Mouse (Mus musculus): ENCODE measurements around the gene Fam110a. TPM values are rescaled to one million over a fixed set of nuclear protein-coding genes. Genes with fewer than 3 reads are reported as not detected.

The Fam110a gene
- polyA plus RNA-seq, 2 experiments: 5.1 to 6.8 TPM

DNA sequence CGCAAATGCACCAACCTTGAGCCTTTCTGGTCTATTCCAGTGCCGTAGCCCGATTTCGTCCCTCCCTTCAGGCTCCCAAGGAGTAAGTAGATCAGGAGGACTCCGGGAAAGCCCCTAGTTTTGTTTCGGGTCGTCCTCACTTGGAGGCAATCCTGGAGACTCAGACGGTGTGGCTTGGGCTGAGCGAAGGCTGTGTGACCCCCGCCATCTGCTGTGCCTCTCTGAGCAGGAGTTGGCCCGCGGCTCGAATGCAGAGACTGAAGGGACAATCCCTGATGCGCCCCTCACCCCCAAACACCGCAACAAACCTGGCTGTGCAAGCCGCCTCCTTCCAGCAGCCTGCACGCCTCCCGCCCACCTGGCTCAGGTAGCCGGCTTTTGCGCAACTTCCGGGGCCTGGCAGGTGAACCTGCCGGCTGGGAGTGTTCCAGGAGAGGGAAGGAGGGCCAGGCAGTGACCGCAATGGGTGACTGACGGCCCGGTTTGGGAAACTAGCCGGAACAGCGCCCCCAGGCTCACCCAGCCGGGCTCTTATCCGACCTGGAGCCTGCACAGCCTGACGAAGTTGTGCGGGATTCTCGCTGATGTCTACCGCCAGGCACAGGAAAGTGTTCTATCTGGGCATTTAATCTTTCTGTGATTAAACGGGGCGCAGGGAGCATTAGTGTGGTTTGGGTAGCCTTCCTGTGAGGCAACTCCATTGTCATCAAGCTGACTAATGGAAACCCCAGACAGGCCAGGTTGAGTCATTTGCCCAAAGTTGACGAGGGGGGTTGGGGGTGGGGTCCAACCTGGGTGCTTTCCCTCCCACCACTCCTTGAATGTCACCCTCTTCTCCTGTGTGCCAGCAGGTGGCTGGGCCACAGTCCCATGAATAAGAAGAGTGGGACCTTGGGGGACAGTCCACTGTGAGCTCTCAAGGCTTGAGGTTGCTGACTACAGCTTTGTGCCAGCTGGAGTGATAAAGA, 6.1 kb downstream of the Fam110a start:
- Histone ChIP-seq H3K4me3 (ENCODE audit: insufficient read depth in 1 of 2, low read depth in 2 of 2, low read length in 2 of 2) (peak overlapping the region in 1 of 2 experiments; percentile 13; a peak in 2 of 4 replicates), H3K36me3 (replicated peaks; ENCODE audit: control insufficient read depth, insufficient read depth, low read depth) (peaks cover 3% of the 10 kb centered on the region; the same call in 1 of the 2 replicates), H3K9me3 (ENCODE audit: control insufficient read depth, low read length) (no peaks in the 10 kb centered on the region), H3K27me3 (ENCODE audit: control insufficient read depth, insufficient read depth, low read length) (peaks cover 23% of the 10 kb centered on the region), H3K4me1 (replicated peaks; ENCODE audit: control insufficient read depth in 2 of 2, insufficient read depth in 2 of 2, low read length in 1 of 2) (peaks cover 0 to 21% of the 10 kb centered on the region in 2 experiments; a peak in 2 of 4 replicates), H3K9ac (replicated peaks) (no peak overlapping the region), H3K27ac (no peak overlapping the region), H3K4me2 (ENCODE audit: low read depth) (peak overlapping the region; percentile 49)
- no peak for ATAC-seq (ENCODE audit: insufficient read depth)
- DNase-seq (ENCODE audit: low read depth in 3 of 3, low spot score in 3 of 3): no peak
- TF ChIP-seq CTCF (IDR thresholded peaks at IDR 0.05; ENCODE audit: low read depth) (peak; percentile 29; the same call in 1 of the 2 replicates), EP300 (IDR thresholded peaks at IDR 0.05; ENCODE audit: low read depth) (no peak)
- WGBS (ENCODE audit: insufficient replicate concordance): 2% methylated on average over 36 of the region's 36 CpGs

DNA sequence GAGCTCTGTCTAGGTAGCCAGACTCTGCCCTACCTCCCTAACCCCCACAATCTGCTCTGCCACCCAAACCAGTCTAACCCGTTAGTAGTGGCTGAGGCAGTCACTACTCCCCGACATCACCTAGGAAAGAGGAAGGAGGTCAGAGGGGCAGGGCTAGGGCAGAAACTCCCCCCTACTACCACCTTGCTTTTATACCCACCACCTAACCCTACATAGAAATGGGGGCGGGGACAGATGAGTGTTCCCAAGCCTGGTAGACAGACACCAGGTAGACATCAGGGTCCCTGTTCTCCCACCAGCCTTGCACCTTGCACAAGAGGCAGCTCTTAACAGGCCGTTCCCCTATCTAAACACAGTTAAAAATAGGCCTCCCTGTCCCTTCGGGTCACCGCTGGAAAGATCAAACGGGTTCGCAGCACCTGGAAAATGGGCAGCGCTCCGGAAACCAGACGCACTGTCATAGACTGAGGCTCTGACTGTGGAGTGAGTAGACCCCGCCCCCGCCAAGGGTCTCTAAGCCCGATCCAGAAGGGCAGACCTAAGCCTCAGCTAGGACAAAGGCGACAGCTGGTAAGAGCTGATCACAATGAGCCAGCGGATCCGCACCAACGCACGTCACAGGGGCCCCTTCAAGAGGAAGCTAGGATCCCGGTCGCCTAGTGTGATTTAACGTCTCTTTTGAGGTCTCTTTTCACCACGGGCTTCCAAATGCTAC, 7.0 kb downstream of the Fam110a start:
- TF ChIP-seq CTCF (IDR thresholded peaks at IDR 0.05; ENCODE audit: low read depth) (no peak), EP300 (IDR thresholded peaks at IDR 0.05; ENCODE audit: low read depth) (no peak)
- Histone ChIP-seq H3K27me3 (ENCODE audit: control insufficient read depth, insufficient read depth, low read length) (peaks cover 23% of the 10 kb centered on the region), H3K4me2 (ENCODE audit: low read depth) (peak overlapping the region; percentile 49), H3K27ac (no peak overlapping the region), H3K4me3 (ENCODE audit: insufficient read depth in 1 of 2, low read depth in 2 of 2, low read length in 2 of 2) (peak overlapping the region in 1 of 2 experiments; percentile 13; a peak in 1 of 4 replicates), H3K4me1 (replicated peaks; ENCODE audit: control insufficient read depth in 2 of 2, insufficient read depth in 2 of 2, low read length in 1 of 2) (peaks cover 0 to 13% of the 10 kb centered on the region in 2 experiments; a peak in 2 of 4 replicates), H3K9ac (replicated peaks) (no peak overlapping the region), H3K9me3 (ENCODE audit: control insufficient read depth, low read length) (no peaks in the 10 kb centered on the region), H3K36me3 (replicated peaks; ENCODE audit: control insufficient read depth, insufficient read depth, low read depth) (peaks cover 3% of the 10 kb centered on the region; the same call in 1 of the 2 replicates)
- no peak for ATAC-seq (ENCODE audit: insufficient read depth)
- WGBS (ENCODE audit: insufficient replicate concordance): 3% methylated on average over 23 of the region's 23 CpGs
- no peak for DNase-seq (ENCODE audit: low read depth in 3 of 3, low spot score in 3 of 3)

DNA sequence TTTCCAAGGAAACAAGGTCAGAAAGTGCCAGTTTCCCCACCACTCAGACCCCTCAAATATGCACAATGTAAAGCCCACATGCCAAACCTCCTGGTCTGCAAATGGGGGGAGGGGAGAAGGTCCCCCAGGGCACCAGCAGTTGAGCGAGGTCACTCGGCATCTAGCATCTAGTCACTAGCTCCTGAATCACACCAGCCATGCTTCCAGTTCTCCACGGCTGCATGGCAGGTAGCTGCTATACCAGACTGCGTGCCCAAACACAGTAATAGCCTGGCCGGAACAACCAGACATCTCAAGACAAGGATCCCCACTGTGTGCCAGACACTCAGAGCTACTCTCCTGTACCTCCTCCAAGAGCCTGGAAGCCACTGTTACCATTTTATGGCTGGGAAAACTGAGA, 8.3 kb downstream of the Fam110a start:
- no peak overlapping the region for H3K9ac ChIP-seq (replicated peaks)
- H3K4me1 ChIP-seq (replicated peaks; ENCODE audit: control insufficient read depth in 2 of 2, insufficient read depth in 2 of 2, low read length in 1 of 2): peaks cover 0 to 8% of the 10 kb centered on the region in 2 experiments; a peak in 2 of 4 replicates
- 76% methylated on average over 5 of the region's 5 CpGs for WGBS (ENCODE audit: insufficient replicate concordance)
- H3K27me3 ChIP-seq (ENCODE audit: control insufficient read depth, insufficient read depth, low read length): peaks cover 23% of the 10 kb centered on the region
- no peak overlapping the region for H3K4me3 ChIP-seq (ENCODE audit: insufficient read depth in 1 of 2, low read depth in 2 of 2, low read length in 2 of 2)
- H3K9me3 ChIP-seq (ENCODE audit: control insufficient read depth, low read length): no peaks in the 10 kb centered on the region
- H3K4me2 ChIP-seq (ENCODE audit: low read depth): no peak overlapping the region
- H3K36me3 ChIP-seq (replicated peaks; ENCODE audit: control insufficient read depth, insufficient read depth, low read depth): peaks cover 3% of the 10 kb centered on the region; the same call in 1 of the 2 replicates
- TF ChIP-seq CTCF (IDR thresholded peaks at IDR 0.05; ENCODE audit: low read depth): no peak
- no peak for TF ChIP-seq EP300 (IDR thresholded peaks at IDR 0.05; ENCODE audit: low read depth)
- ATAC-seq (ENCODE audit: insufficient read depth): no peak
- DNase-seq (ENCODE audit: low read depth in 3 of 3, low spot score in 3 of 3): no peak
- H3K27ac ChIP-seq: no peak overlapping the region

GRCm38 (mm10) chr2:151970191-151971172, 9.5 kb downstream of the Fam110a start:
- H3K36me3 ChIP-seq (replicated peaks; ENCODE audit: control insufficient read depth, insufficient read depth, low read depth): peaks cover 3% of the 10 kb centered on the region; the same call in 1 of the 2 replicates
- ATAC-seq (ENCODE audit: insufficient read depth) (peak; percentile 81), DNase-seq (ENCODE audit: low read depth in 3 of 3, low spot score in 3 of 3) (peak; percentile 64 to 72 (median 68))
- 46% methylated on average over 53 of the region's 53 CpGs for WGBS (ENCODE audit: insufficient replicate concordance)
- peaks cover 0 to 7% of the 10 kb centered on the region in 2 experiments; a peak in 2 of 4 replicates for H3K4me1 ChIP-seq (replicated peaks; ENCODE audit: control insufficient read depth in 2 of 2, insufficient read depth in 2 of 2, low read length in 1 of 2)
- H3K9ac ChIP-seq (replicated peaks): no peak overlapping the region
- H3K4me3 ChIP-seq (ENCODE audit: insufficient read depth in 1 of 2, low read depth in 2 of 2, low read length in 2 of 2): peak overlapping the region in 1 of 2 experiments; percentile 15; a peak in 1 of 4 replicates
- H3K9me3 ChIP-seq (ENCODE audit: control insufficient read depth, low read length): no peaks in the 10 kb centered on the region
- no peak overlapping the region for H3K27ac ChIP-seq
- H3K27me3 ChIP-seq (ENCODE audit: control insufficient read depth, insufficient read depth, low read length): peaks cover 23% of the 10 kb centered on the region
- H3K4me2 ChIP-seq (ENCODE audit: low read depth): peak overlapping the region; percentile 48
- TF ChIP-seq EP300 (IDR thresholded peaks at IDR 0.05; ENCODE audit: low read depth): no peak
- TF ChIP-seq CTCF (IDR thresholded peaks at IDR 0.05; ENCODE audit: low read depth): no peak

All from liver, embryonic 14.5 days (tissue).